Mouse (Mus musculus) kidney, postnatal 0 days (tissue): Measurements from ENCODE around the gene Tent5d. TPM values are rescaled to one million over a fixed set of nuclear protein-coding genes. Genes with fewer than 3 reads are reported as not detected.

Source experiments
- ATAC-seq: fragments of 200-750 bp; cut with Nextera tagmentation; replicated peaks from 2 replicates; pipeline ENCODE4 v1.8.0; 2017; ENCODE audit warnings: low read depth, moderate number of reproducible peaks, moderate TSS enrichment, moderate library complexity; ENCODE audit not compliant: low FRiP score
- DNase-seq: peaks from one replicate; pipeline ENCODE4 v3.0.0-alpha.2; 2016; ENCODE audit warnings: low spot score
- H3K27ac ChIP-seq: fragments of 300-500 bp; sonication (generic); 2 replicates; pipeline ENCODE4 v1.5.1; 2014; ENCODE audit warnings: mild to moderate bottlenecking
- H3K27me3 ChIP-seq: fragments of 300-500 bp; sonication (generic); 2 replicates; pipeline ENCODE4 v1.6.1; 2014; ENCODE audit warnings: low read length, mixed read lengths; ENCODE audit not compliant: insufficient read depth
- H3K36me3 ChIP-seq: fragments of 300-500 bp; sonication (generic); 2 replicates; pipeline ENCODE4 v1.6.1; 2014; ENCODE audit warnings: low read length, mixed read lengths; ENCODE audit not compliant: insufficient read depth
- H3K4me1 ChIP-seq: fragments of 300-500 bp; sonication (generic); replicated peaks from 2 replicates; pipeline ENCODE4 v1.6.1; 2014; ENCODE audit warnings: antibody characterized with exemption, low read length, mixed read lengths; ENCODE audit not compliant: insufficient read depth
- H3K4me2 ChIP-seq: fragments of 300-500 bp; sonication (generic); 2 replicates; pipeline ENCODE4 v1.6.1; 2014; ENCODE audit warnings: mild to moderate bottlenecking, low read length, moderate library complexity, mixed read lengths
- H3K4me3 ChIP-seq: fragments of 300-500 bp; sonication (generic); replicated peaks from 2 replicates; pipeline ENCODE4 v1.5.1; 2014; ENCODE audit warnings: low read depth, low read length
- H3K9ac ChIP-seq: fragments of 300-500 bp; sonication (generic); 2 replicates; pipeline ENCODE4 v1.6.1; 2014; ENCODE audit warnings: low read depth, low read length
- H3K9me3 ChIP-seq: fragments of 300-500 bp; sonication (generic); replicated peaks from 2 replicates; pipeline ENCODE4 v1.6.1; 2016; ENCODE audit warnings: low read length, inconsistent platforms, mixed read lengths
- CTCF ChIP-seq: IDR thresholded peaks from 2 replicates; pipeline ENCODE4 v1.5.1; 2016; ENCODE audit warnings: antibody characterized with exemption, low read depth, mild to moderate bottlenecking, moderate library complexity
- WGBS: fragments of 180-500 bp; shearing (Covaris S2); extraction: QIAGEN DNeasy Blood & Tissue Kit; methylation state at CpG from one replicate; pipeline ENCODE4 v1.1.7; 2014; 5-methylcytosine and 5-hydroxymethylcytosine counted together
- polyA plus RNA-seq: library from polyadenylated mRNA; unstranded; fragments of >200 nt; fragmentation: Nextera tagmentation; extraction: Ambion mirVana; gene quantifications from 2 replicates; pipeline ENCODE4 v1.2.1, GENCODE M21; 2015

Gene Tent5d
- polyA plus RNA-seq, 1 experiment from 2014 or later, result 0.26 TPM

- peak overlapping the region; percentile 47; the same call in 1 of the 2 replicates for H3K27ac ChIP-seq
Measured at GRCm38 (mm10) chrX:107815502-107816217, 23.3 kb downstream of the Tent5d start.

GRCm38 (mm10) chrX:107816218-107816554, 23.8 kb downstream of the Tent5d start, which contains the start of gene 2610002M06Rik:
Gene 2610002M06Rik, minus strand, starts transcription at chrX:107816334.
- H3K27me3 ChIP-seq, result no peaks in the 10 kb centered on the region
- 33% methylated on average over 28 of the region's 28 CpGs for WGBS
- ATAC-seq (peak; percentile 99), DNase-seq (peak; percentile 92)
- TF ChIP-seq CTCF, result peak; percentile 71
- peak within 1 kb of the TSS; percentile 47; the same call in 1 of the 2 replicates for H3K27ac ChIP-seq
- H3K4me3 ChIP-seq, result peak within 1 kb of the TSS; percentile 62
- H3K4me2 ChIP-seq, result peak within 1 kb of the TSS; percentile 47
- H3K9me3 ChIP-seq, result no peaks in the 10 kb centered on the region
- no peaks in the 10 kb centered on the region for H3K4me1 ChIP-seq
- H3K9ac ChIP-seq, result peak within 1 kb of the TSS; percentile 68
- H3K36me3 ChIP-seq, result no peaks in the 10 kb centered on the region

More at GRCm38 (mm10) chrX:107815502-107816217, 23.3 kb downstream of the Tent5d start:
- Histone ChIP-seq H3K4me3 (peak overlapping the region; percentile 62), H3K9me3 (no peaks in the 10 kb centered on the region), H3K4me2 (peak overlapping the region; percentile 47), H3K27me3 (no peaks in the 10 kb centered on the region), H3K9ac (peak overlapping the region; percentile 68), H3K4me1 (no peaks in the 10 kb centered on the region), H3K36me3 (no peaks in the 10 kb centered on the region)
- WGBS, result 31% methylated on average over 32 of the region's 32 CpGs
- DNase-seq, result peak; percentile 32
- no peak for TF ChIP-seq CTCF
- ATAC-seq, result peak; percentile 76

DNA sequence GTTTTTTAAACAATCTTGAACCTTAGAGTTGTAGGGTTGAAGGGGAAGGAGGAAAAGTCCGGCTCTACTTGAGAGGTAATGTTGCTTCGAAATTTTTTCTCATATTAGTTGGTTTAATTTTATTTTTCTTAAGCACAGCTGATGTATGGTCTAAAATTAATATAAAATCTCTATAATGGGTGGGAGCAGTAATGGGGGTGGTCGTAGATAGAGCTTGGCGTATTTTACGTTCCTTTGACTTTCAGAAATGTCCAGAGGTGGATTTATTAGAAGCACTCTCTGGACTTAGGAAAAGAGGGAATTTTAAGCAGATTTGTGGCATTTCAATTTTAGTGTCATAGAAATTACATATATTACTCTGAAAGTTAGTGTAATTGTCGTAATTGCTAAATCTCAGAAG, 24.3 kb downstream of the Tent5d start:
- Histone ChIP-seq H3K36me3 (no peaks in the 10 kb centered on the region), H3K4me1 (no peaks in the 10 kb centered on the region), H3K9me3 (no peaks in the 10 kb centered on the region), H3K4me2 (peak overlapping the region; percentile 34; the same call in 1 of the 2 replicates), H3K27ac (no peak overlapping the region), H3K27me3 (no peaks in the 10 kb centered on the region), H3K9ac (no peak overlapping the region), H3K4me3 (0 out of 2 replicates have a peak overlapping the region, but pooled peaks have one; percentile 62)
- ATAC-seq, result no peak
- WGBS, result 78% methylated on average over 6 of the region's 6 CpGs
- no peak for TF ChIP-seq CTCF
- DNase-seq, result no peak

DNA sequence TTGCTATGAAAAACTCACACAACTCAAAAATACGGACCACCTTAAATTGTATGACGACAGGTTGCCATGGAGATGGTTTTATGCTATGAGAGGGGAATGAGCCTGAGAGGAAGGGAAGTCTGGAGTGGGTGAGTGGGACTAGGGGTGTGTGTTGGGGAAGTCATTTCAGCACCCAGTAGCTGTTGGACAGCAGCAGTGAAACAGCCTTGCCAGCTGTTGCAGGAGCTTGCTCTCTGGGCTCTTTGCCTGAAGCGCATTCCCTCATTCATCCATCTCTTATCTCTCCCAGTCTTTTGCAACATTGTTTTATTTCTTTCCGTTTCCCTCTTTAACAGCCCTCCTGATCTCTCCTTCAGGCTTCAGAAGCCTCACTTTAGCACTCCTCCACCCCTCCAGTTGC, 65.8 kb downstream of the Tent5d start:
- DNase-seq (peak; percentile 4), ATAC-seq (no peak)
- no peak overlapping the region for H3K9ac ChIP-seq
- H3K4me3 ChIP-seq, result no peak overlapping the region
- no peaks in the 10 kb centered on the region for H3K27me3 ChIP-seq
- H3K4me2 ChIP-seq, result no peak overlapping the region
- WGBS, result 38% methylated on average over 4 of the region's 4 CpGs
- H3K4me1 ChIP-seq, result no peaks in the 10 kb centered on the region
- H3K27ac ChIP-seq, result no peak overlapping the region
- no peak for TF ChIP-seq CTCF
- H3K9me3 ChIP-seq, result no peaks in the 10 kb centered on the region
- no peaks in the 10 kb centered on the region for H3K36me3 ChIP-seq

Other genes with a start within 250 kb of the Tent5d start
- not detected in 2 replicates for gene Tbx22, start 124.6 kb upstream of the Tent5d start, polyA plus RNA-seq
- 12.0 and 12.3 TPM in 2 replicates for gene 2610002M06Rik, start 23.7 kb downstream of the Tent5d start, polyA plus RNA-seq
- not detected in 2 replicates for gene Gm732, start 155.9 kb downstream of the Tent5d start, polyA plus RNA-seq